Mouse (Mus musculus): ENCODE measurements around the gene Otop3. TPM values are rescaled to one million over a fixed set of nuclear protein-coding genes. Genes with fewer than 3 reads are reported as not detected.
A peak's percentile ranks its signal among the peaks of the same experiment; 100 is the strongest.

The Otop3 gene
- polyA plus RNA-seq, 1 experiment from 2014 or later = 0.37 TPM

DNA sequence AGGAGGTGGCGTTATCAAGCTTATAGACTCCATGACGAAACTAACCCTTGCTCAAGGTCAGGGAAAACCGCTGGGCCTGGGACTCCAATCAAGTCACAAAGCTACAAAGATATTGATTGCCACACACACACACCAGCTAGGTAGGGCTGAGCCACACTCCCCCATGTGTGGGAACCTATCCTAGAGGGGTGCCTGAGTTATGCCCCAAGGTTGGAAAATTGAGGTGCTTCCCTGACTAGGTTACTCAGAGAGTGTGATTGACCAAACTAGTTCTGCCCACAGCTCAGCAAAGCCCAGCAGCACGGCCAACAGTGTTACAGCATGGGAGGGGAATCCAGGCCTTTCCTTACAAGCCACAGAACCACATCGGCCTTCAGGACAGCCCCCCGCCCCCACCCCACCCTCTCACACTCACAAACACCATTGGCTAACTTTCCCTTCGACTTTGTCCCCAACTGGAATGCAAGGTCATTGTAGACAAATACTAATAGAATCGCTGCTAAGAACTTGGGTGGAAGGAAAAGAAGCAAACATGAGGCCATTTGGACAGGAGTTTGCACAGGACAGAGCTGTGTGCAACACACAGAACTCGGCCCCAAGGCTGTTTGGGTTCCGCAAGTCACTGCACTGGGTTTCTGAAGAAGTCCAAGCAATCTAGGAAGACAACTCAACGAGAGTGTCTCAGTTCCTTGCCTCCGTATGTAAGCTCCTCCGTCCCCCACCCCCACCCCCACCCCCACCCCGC lies 41.7 kb upstream of the Otop3 start:
- 75% methylated on average over 14 of the region's 14 CpGs for WGBS
- Histone ChIP-seq H3K4me1 (ENCODE audit: control insufficient read depth, insufficient read depth, low read length) (peaks cover 3% of the 10 kb centered on the region; the same call in 1 of the 2 replicates), H3K27ac (ENCODE audit: low read depth, low read length) (no peak overlapping the region), H3K4me3 (ENCODE audit: low read depth, low read length) (no peak overlapping the region), H3K4me2 (ENCODE audit: low read depth) (no peak overlapping the region), H3K27me3 (ENCODE audit: control insufficient read depth, insufficient read depth, low read length) (0 out of 2 replicates have a peak, but pooled peaks cover 3% of the 10 kb centered on the region), H3K9ac (ENCODE audit: low read length) (no peak overlapping the region), H3K9me3 (ENCODE audit: control insufficient read depth, low read length) (no peaks in the 10 kb centered on the region), H3K36me3 (ENCODE audit: control insufficient read depth, insufficient read depth, low read length) (no peaks in the 10 kb centered on the region)
- ATAC-seq (ENCODE audit: insufficient read depth, low FRiP score, low TSS enrichment) (no peak), DNase-seq (ENCODE audit: low spot score) (no peak)

DNA sequence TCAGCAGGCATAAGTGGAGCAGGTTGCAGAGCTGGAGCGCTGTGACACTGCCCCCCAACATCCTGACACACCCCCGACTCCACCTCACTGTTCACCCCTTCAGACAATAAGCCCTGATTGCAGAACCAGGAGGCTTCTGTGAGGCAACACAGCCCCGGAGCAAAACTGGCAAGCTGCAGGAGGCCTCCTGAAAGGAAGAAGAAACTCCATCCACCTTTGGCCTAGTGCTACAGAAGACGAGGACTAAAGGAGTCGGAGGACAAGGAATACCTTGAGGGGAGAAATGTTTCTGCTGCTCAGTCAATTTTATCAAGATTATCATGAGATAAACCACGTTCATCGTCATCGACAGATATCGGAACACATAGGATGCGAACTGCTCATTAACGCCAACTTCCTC lies 38.6 kb upstream of the Otop3 start:
- 90% methylated on average over 11 of the region's 11 CpGs for WGBS
- H3K9ac ChIP-seq (ENCODE audit: low read length) = no peak overlapping the region
- no peak overlapping the region for H3K27ac ChIP-seq (ENCODE audit: low read depth, low read length)
- H3K4me2 ChIP-seq (ENCODE audit: low read depth) = no peak overlapping the region
- H3K4me3 ChIP-seq (ENCODE audit: low read depth, low read length) = no peak overlapping the region
- H3K27me3 ChIP-seq (ENCODE audit: control insufficient read depth, insufficient read depth, low read length) = peaks cover 5% of the 10 kb centered on the region; the same call in 1 of the 2 replicates
- DNase-seq (ENCODE audit: low spot score) (no peak), ATAC-seq (ENCODE audit: insufficient read depth, low FRiP score, low TSS enrichment) (no peak)
- peaks cover 3% of the 10 kb centered on the region; the same call in 1 of the 2 replicates for H3K4me1 ChIP-seq (ENCODE audit: control insufficient read depth, insufficient read depth, low read length)
- no peaks in the 10 kb centered on the region for H3K9me3 ChIP-seq (ENCODE audit: control insufficient read depth, low read length)
- no peaks in the 10 kb centered on the region for H3K36me3 ChIP-seq (ENCODE audit: control insufficient read depth, insufficient read depth, low read length)

DNA sequence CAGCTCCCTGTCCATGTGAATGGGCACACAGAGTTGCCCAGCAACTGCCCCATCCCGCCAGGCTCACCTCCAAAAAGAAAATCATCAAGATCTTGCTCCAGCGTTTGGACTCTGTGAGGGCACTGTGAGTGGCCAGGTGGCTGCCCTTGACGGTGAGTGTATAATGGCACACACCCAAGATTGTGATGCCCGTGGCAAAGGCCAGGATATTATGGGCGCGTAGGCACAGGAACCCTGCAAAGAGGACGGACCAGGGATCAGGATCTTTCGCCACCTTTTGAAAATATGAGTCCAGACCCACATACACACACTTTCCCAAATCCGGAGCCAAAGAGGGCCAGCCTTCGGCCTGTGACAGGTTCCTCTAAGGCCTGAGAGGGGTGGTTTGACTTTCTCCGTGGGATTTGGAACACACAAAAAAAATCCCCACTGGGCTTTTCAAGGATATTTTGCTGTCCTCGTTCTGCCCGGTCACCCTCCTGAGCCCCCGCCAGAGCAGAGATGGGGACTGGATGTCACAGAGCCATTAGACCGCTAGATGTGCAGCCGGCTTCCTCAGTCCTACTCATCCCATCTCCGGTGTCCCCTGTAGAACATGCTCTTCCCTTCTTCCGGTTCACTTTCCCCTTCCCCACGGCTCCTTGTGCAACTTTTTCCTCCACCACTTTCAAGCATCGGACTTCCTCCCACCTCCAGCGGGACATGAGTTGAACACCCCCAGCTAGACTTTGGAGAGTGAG lies 37.9 kb upstream of the Otop3 start:
- peaks cover 5% of the 10 kb centered on the region; the same call in 1 of the 2 replicates for H3K27me3 ChIP-seq (ENCODE audit: control insufficient read depth, insufficient read depth, low read length)
- peak overlapping the region; percentile 55; the same call in 1 of the 2 replicates for H3K9ac ChIP-seq (ENCODE audit: low read length)
- no peaks in the 10 kb centered on the region for H3K9me3 ChIP-seq (ENCODE audit: control insufficient read depth, low read length)
- ATAC-seq (ENCODE audit: insufficient read depth, low FRiP score, low TSS enrichment) = no peak
- peak overlapping the region; percentile 41 for H3K4me3 ChIP-seq (ENCODE audit: low read depth, low read length)
- 60% methylated on average over 21 of the region's 21 CpGs for WGBS
- DNase-seq (ENCODE audit: low spot score) = no peak
- H3K27ac ChIP-seq (ENCODE audit: low read depth, low read length) = no peak overlapping the region
- H3K4me1 ChIP-seq (ENCODE audit: control insufficient read depth, insufficient read depth, low read length) = peaks cover 3% of the 10 kb centered on the region; the same call in 1 of the 2 replicates
- peak overlapping the region; percentile 73 for H3K4me2 ChIP-seq (ENCODE audit: low read depth)
- no peaks in the 10 kb centered on the region for H3K36me3 ChIP-seq (ENCODE audit: control insufficient read depth, insufficient read depth, low read length)

DNA sequence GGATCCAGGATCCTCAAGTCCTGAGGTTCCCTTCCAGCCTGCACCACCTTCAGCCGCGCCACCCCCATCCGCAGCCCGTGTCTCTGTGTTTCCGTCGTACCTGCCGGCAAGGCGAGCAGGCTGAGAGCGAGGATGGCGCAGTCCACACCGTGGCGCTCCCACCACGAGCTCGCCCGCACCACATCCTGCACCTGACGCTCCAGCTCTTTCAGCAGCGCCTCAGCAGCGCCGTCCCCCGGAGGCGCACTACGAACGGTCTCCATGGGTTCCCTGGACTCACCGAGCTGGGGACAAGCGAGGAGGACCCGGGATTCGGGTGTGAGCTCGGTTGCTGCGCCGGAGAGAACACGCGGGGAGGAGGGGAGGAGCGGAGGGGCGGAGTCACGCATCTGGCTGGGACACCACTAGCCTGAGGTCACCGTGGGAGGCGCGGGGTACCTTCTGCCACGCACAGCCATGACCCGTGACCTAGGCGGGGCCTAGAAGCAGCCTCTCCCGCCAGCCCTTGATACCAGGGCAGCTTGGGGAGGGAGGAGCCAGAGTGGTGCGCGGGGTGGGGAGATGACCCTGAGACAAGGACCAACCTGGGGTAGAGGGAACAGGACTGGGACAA lies 37.2 kb upstream of the Otop3 start, which contains the start of gene Fads6:
Gene Fads6 (minus strand): TSS at position 450 of the 613 bp plus-strand sequence.
- under 1% methylated on average over 44 of the region's 44 CpGs for WGBS
- Histone ChIP-seq H3K4me3 (ENCODE audit: low read depth, low read length) (peak within 1 kb of the TSS; percentile 41), H3K36me3 (ENCODE audit: control insufficient read depth, insufficient read depth, low read length) (no peaks in the 10 kb centered on the region), H3K4me1 (ENCODE audit: control insufficient read depth, insufficient read depth, low read length) (peaks cover 3% of the 10 kb centered on the region; the same call in 1 of the 2 replicates), H3K27ac (ENCODE audit: low read depth, low read length) (no peak within 1 kb of the TSS), H3K27me3 (ENCODE audit: control insufficient read depth, insufficient read depth, low read length) (peaks cover 5% of the 10 kb centered on the region; the same call in 1 of the 2 replicates), H3K9me3 (ENCODE audit: control insufficient read depth, low read length) (no peaks in the 10 kb centered on the region), H3K4me2 (ENCODE audit: low read depth) (peak within 1 kb of the TSS; percentile 73), H3K9ac (ENCODE audit: low read length) (peak within 1 kb of the TSS; percentile 55)
- DNase-seq (ENCODE audit: low spot score) (peak; percentile 62), ATAC-seq (ENCODE audit: insufficient read depth, low FRiP score, low TSS enrichment) (0 out of 2 replicates have a peak, but pooled peaks have one; percentile 20)

DNA sequence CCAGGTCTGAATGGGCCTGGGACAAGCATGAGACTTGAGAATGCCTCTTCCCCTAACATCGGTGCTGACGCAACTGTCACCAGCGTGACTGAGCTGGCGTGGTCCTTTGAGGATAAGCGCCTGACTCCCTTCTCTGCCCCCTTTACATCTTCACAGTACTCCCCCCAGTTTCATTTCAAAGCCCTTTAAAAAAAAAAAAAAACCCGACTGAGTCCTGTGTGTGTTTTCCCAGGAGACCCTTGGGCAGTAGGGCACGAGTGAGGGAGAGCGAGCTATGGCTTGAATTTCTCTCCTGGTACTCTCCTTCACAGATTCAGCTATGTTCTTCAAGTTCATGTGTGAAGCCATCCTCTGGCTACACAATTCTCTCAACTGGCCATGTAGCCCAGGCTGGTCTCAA lies 36.4 kb upstream of the Otop3 start:
- no peaks in the 10 kb centered on the region for H3K36me3 ChIP-seq (ENCODE audit: control insufficient read depth, insufficient read depth, low read length)
- no peak overlapping the region for H3K27ac ChIP-seq (ENCODE audit: low read depth, low read length)
- peaks cover 5% of the 10 kb centered on the region; the same call in 1 of the 2 replicates for H3K27me3 ChIP-seq (ENCODE audit: control insufficient read depth, insufficient read depth, low read length)
- 64% methylated on average over 8 of the region's 8 CpGs for WGBS
- no peak for ATAC-seq (ENCODE audit: insufficient read depth, low FRiP score, low TSS enrichment)
- no peak for DNase-seq (ENCODE audit: low spot score)
- no peak overlapping the region for H3K4me2 ChIP-seq (ENCODE audit: low read depth)
- H3K4me1 ChIP-seq (ENCODE audit: control insufficient read depth, insufficient read depth, low read length) = peaks cover 3% of the 10 kb centered on the region; the same call in 1 of the 2 replicates
- H3K9me3 ChIP-seq (ENCODE audit: control insufficient read depth, low read length) = no peaks in the 10 kb centered on the region
- H3K4me3 ChIP-seq (ENCODE audit: low read depth, low read length) = no peak overlapping the region
- no peak overlapping the region for H3K9ac ChIP-seq (ENCODE audit: low read length)

GRCm38 (mm10) chr11:115300745-115301144 lies 33.8 kb upstream of the Otop3 start:
- WGBS = 87% methylated on average over 4 of the region's 4 CpGs
- H3K4me3 ChIP-seq (ENCODE audit: low read depth, low read length) = no peak overlapping the region
- no peaks in the 10 kb centered on the region for H3K36me3 ChIP-seq (ENCODE audit: control insufficient read depth, insufficient read depth, low read length)
- H3K27me3 ChIP-seq (ENCODE audit: control insufficient read depth, insufficient read depth, low read length) = peaks cover 5% of the 10 kb centered on the region; the same call in 1 of the 2 replicates
- no peak overlapping the region for H3K9ac ChIP-seq (ENCODE audit: low read length)
- H3K27ac ChIP-seq (ENCODE audit: low read depth, low read length) = no peak overlapping the region
- H3K9me3 ChIP-seq (ENCODE audit: control insufficient read depth, low read length) = no peaks in the 10 kb centered on the region
- DNase-seq (ENCODE audit: low spot score) (no peak), ATAC-seq (ENCODE audit: insufficient read depth, low FRiP score, low TSS enrichment) (no peak)
- H3K4me1 ChIP-seq (ENCODE audit: control insufficient read depth, insufficient read depth, low read length) = peaks cover 3% of the 10 kb centered on the region; the same call in 1 of the 2 replicates
- H3K4me2 ChIP-seq (ENCODE audit: low read depth) = no peak overlapping the region

DNA sequence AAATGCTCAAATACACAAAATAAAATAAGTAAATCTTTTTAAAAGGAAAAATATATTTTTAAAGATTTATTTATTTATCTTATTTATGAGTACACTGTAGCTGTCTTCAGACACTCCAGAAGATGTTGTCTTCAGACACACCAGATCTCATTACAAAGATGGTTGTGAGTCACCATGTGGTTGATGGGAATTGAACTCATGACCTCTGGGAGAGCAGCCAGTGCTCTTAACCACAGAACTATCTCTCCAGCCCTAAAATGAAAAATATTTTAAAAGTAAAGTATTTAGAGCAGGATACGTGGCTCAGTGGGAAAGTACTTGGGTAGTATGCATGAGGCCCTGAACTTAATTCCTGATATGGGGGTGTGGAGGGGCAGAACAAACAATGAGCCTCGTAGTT lies 33.2 kb upstream of the Otop3 start:
- Histone ChIP-seq H3K4me3 (ENCODE audit: low read depth, low read length) (no peak overlapping the region), H3K27me3 (ENCODE audit: control insufficient read depth, insufficient read depth, low read length) (peaks cover 5% of the 10 kb centered on the region; the same call in 1 of the 2 replicates), H3K4me2 (ENCODE audit: low read depth) (no peak overlapping the region), H3K27ac (ENCODE audit: low read depth, low read length) (no peak overlapping the region), H3K36me3 (ENCODE audit: control insufficient read depth, insufficient read depth, low read length) (no peaks in the 10 kb centered on the region), H3K9me3 (ENCODE audit: control insufficient read depth, low read length) (no peaks in the 10 kb centered on the region), H3K4me1 (ENCODE audit: control insufficient read depth, insufficient read depth, low read length) (peaks cover 3% of the 10 kb centered on the region; the same call in 1 of the 2 replicates), H3K9ac (ENCODE audit: low read length) (no peak overlapping the region)
- ATAC-seq (ENCODE audit: insufficient read depth, low FRiP score, low TSS enrichment) (no peak), DNase-seq (ENCODE audit: low spot score) (no peak)
- 85% methylated on average over 2 of the region's 2 CpGs for WGBS

DNA sequence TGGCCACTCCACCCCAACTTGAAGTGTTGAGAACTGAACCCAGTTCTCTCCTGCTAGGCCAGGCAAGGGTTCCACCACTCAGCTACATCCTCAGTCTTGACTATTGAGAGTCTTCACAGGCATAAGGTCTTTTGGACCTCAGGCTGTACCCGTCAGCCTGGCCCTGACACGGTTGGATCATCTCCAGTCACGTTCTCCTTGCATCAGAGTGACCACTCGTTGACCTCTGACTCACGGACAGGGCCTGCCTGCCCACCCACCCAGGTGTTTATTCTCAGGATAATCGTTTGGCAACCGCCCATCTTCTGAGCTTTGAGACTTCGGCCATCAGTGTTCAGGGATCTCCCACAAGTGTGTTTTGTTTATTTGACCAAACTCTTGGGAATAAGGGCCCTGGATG lies 31.4 kb upstream of the Otop3 start:
- H3K9ac ChIP-seq (ENCODE audit: low read length) = no peak overlapping the region
- 81% methylated on average over 8 of the region's 8 CpGs for WGBS
- no peaks in the 10 kb centered on the region for H3K36me3 ChIP-seq (ENCODE audit: control insufficient read depth, insufficient read depth, low read length)
- ATAC-seq (ENCODE audit: insufficient read depth, low FRiP score, low TSS enrichment) (no peak), DNase-seq (ENCODE audit: low spot score) (no peak)
- H3K9me3 ChIP-seq (ENCODE audit: control insufficient read depth, low read length) = no peaks in the 10 kb centered on the region
- H3K4me3 ChIP-seq (ENCODE audit: low read depth, low read length) = no peak overlapping the region
- H3K4me2 ChIP-seq (ENCODE audit: low read depth) = no peak overlapping the region
- H3K27ac ChIP-seq (ENCODE audit: low read depth, low read length) = no peak overlapping the region
- no peaks in the 10 kb centered on the region; the same call in 1 of the 2 replicates for H3K27me3 ChIP-seq (ENCODE audit: control insufficient read depth, insufficient read depth, low read length)
- H3K4me1 ChIP-seq (ENCODE audit: control insufficient read depth, insufficient read depth, low read length) = no peaks in the 10 kb centered on the region
